Mouse (Mus musculus): ENCODE measurements around the gene Hmx1.

Gene Hmx1

GRCm38 (mm10) chr5:35388491-35389111 is at the start of gene Hmx1:
TSS of gene Hmx1 (plus strand) at chr5:35389108.
- no peak for DNase-seq (ENCODE audit: low read depth, low spot score)

DNA sequence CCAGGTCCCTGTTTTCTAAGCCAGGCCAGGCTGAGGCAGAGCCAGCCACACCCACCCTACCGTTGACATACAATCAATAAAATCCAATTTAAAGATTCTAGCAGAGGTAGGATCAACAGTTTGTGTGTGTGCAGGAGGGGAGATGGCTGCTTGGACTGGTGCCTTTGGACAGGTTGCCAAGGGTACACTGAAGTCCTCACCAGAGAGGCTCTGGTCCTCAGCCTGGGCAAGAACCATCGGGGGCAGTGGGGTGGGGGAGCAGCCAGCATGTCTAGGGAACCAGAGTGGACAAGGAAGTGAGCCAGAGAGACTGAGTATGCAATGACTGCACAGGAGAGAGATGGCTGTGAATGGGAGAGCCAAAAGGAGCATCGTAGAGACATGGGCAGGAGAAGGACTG is 43.8 kb upstream of the Hmx1 start:
- no peak for DNase-seq (ENCODE audit: low read depth, low spot score)

DNA sequence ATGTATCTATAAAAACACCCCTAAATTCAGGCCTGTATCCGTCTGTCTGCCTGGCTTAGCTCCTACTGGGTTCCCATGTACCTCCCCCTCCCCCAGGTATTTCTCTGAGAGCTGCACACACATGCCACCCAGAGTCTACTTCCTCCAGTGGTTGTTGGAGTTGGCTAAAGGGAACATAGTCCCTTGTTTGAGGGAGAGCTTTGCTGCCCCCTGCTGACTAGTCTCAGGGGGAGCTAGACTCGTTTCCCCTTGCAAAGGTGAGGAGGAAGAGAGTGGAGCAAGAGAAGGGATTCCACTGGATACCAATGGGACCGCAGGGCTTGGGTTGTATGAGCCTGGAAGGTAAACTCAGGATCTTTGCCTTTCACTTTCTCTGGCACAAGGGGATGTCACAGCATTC is 40.1 kb upstream of the Hmx1 start:
- no peak for DNase-seq (ENCODE audit: low read depth, low spot score)

- no peak for DNase-seq (ENCODE audit: low read depth, low spot score)
These were observed 31.1 kb upstream of the Hmx1 start for GRCm38 (mm10) chr5:35357544-35358440.

- peak; percentile 58 for DNase-seq (ENCODE audit: low read depth, low spot score)
These were observed 27.2 kb upstream of the Hmx1 start for GRCm38 (mm10) chr5:35361570-35362284.

DNA sequence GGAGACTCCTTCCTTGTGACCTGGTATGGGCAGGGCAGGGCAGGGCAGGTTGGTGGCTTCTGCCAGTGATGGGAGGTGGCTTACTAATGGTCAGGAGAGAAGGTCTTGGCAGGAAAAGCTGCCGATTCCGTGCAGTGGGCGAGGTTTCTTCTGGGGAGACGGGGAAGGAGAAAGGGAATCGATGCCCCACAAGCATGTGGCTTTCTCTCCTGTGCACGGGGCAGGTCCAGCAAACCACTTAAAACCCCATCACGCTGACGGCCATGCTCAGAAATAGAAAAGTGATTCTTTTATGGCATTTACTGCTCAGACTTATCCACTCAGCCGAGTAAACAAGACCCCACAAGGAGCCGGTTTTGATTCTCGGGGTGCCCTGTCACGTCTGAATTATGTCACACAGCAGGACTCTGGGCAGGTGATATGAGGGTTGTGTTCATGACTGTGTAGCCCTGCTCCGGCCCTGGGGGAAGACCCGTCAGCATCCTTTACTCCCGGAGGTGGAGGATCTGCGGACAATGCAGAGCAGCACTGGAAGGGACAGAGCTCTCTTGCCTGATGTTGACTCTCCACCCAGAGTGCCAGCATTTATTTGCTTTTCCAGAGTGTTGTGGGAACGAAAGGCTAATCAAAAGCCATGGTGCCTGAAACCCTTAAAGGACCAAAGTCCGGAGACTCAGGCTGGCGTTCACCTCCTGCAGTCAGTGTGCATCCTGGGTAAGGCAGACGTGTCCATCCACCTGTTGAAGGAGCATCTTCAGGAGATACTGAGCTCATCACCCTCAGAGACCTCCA is 22.5 kb upstream of the Hmx1 start:
- no peak for DNase-seq (ENCODE audit: low read depth, low spot score)

- DNase-seq (ENCODE audit: low read depth, low spot score) = no peak
These were observed 20.0 kb upstream of the Hmx1 start for GRCm38 (mm10) chr5:35368916-35369315.

- DNase-seq (ENCODE audit: low read depth, low spot score) = no peak
These were observed 9.8 kb upstream of the Hmx1 start for GRCm38 (mm10) chr5:35379066-35379465.

DNA sequence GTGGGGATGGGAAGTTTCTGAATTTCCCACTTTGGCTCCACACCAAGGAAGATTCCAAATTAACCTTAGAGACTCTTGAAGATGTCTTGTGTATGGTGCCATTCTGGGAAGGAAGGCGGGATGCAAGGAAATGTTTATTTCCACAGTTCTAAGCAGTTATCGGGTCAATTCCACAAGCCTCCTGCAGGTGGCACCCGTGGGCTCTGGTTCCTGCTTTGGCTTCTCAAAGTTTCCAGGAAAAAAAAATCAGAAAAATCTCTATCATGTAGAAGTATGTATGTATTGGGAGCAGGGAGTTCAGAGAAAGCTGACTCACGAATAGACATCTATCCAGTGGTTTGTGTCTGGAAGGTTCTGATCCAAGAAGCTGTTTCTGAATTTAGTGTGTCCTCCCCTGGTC is 9.1 kb upstream of the Hmx1 start:
- DNase-seq (ENCODE audit: low read depth, low spot score) = peak; percentile 15

DNA sequence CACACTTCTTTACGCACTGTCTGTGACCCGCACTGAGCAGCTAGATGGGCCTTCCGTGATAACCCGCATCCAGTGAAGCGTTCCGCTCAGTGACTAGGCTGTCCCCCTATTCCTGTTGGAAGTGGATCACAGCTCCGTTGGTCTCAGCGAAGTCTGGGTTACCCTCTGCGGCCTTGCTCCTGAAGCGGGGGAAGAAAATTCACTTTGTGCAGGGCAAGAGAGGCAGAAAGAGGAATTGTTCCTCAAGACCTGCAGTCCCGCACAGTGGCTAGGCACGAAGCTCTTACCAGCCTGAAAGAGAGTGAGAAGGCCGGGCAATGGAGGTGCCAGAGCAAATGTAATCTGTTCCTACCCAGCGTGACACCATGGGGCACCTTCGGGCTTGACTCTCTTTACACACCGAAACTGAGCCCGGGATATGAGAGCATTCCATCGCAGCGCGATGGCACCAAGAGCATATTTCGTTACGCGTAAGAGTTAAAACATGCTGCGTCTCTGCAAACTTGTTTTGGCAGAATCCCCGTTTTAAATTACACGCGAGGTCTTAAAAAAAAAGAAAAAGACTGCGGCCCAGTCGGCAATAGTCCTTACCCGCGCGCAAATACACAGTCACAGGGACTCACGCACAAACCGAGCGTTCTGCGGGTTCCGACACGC is 946 bp upstream of the Hmx1 start:
- DNase-seq (ENCODE audit: low read depth, low spot score) = no peak

DNA sequence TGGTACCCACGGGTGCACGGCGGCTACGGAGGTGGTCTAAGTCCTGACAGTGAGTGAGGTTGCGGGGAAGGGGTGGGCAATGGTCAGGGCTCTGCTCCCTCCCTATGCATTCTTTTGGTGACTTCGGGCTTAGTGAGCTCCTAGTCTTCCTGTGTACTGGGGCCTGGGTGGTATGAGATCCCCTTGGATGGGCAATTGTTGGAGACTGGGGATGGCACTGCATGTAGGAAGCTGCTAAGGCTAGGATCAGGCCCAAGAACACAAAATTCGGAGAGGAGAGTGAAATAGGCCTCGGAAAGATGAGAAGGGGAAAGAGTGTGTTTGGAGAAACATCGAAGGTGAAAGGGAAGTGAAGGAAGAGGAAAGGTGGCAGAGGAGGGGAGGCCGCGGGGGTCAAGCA is 533 bp downstream of the Hmx1 start:
- DNase-seq (ENCODE audit: low read depth, low spot score) = no peak

GRCm38 (mm10) chr5:35389915-35390314 is 1.0 kb downstream of the Hmx1 start:
- DNase-seq (ENCODE audit: low read depth, low spot score) = no peak

- no peak for DNase-seq (ENCODE audit: low read depth, low spot score)
These were observed 2.1 kb downstream of the Hmx1 start for GRCm38 (mm10) chr5:35390848-35391655.

DNA sequence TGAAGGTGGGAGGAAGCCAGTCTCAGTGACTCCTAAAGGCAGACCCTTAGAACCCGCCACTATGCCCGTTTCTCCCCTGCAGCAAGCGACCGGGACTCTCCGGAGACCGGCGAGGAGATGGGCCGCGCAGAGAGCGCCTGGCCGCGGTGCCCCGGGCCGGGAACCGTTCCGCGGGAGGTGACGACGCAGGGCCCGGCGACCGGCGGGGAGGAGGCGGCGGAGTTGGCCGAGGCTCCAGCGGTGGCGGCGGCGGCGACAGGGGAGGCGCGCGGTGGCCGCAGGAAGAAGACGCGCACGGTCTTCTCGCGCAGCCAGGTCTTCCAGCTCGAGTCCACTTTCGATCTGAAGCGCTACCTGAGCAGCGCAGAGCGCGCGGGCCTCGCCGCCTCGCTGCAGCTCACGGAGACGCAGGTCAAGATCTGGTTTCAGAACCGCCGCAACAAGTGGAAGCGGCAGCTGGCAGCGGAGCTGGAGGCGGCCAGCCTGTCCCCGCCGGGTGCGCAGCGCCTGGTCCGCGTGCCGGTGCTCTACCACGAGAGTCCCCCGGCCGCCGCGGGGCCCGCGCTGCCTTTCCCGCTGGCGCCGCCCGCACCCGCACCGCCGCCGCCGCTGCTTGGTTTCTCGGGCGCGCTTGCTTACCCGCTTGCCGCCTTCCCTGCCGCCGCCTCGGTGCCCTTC is 2.9 kb downstream of the Hmx1 start:
- no peak for DNase-seq (ENCODE audit: low read depth, low spot score)

DNA sequence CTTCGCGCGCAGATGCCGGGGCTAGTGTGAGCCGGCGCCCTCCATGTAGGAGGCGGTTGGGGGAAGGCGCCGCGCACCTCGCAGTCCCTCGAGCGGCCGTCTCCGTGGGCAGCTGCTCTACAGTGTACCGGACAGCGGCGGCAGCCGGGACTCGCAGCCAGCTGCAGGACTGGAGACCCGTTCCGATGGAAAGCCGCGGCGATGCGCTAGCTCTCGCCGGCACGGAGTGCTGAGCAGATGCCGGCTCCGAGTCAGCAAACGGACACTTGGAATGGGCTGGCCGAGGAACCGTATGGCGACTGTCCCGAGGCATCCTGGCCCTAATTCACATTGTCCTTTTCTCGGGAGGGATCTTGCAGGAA is 3.4 kb downstream of the Hmx1 start:
- DNase-seq (ENCODE audit: low read depth, low spot score) = no peak

DNA sequence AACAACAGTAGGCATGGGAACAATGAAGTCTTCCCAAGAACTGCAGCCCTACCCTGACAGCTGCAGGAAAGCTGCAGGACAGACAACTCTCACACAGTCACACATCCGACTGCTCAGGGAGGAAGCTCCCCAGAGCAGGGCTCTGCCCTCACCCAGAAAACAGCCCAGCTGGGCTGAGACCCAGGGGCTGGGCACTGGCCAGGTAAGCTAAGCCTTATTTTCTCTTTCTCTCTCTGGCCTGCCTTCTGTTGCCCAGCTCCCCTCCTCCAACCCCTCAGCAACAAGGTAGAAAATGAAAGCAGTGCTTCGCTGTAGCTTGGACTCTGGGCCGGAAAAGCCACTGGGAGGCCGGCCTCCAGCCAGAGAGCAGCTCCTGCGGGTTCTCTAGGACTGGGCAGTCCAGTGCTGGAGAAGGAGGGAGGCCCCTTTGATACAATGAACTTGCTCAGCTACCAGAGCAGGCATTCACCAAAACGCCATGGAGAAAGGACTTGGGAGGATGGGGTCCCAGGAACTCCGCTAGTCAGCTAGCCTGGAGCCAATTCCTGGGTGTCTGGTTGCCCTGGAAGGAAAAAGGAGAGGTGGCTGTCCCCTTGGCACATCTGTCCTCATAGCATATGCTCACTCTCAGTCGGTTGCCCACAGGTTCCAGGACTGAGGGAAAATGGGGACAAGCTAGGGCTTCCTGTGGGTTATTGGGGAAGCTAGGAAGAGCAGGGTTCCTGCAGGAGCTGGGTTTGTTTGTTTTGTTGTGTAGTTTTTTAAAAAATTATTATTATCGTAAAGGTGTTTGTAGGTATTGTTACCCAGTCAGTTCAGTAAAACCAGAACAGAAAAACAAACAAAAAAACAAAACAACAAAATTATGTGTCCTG is 6.9 kb downstream of the Hmx1 start:
- no peak for DNase-seq (ENCODE audit: low read depth, low spot score)

DNA sequence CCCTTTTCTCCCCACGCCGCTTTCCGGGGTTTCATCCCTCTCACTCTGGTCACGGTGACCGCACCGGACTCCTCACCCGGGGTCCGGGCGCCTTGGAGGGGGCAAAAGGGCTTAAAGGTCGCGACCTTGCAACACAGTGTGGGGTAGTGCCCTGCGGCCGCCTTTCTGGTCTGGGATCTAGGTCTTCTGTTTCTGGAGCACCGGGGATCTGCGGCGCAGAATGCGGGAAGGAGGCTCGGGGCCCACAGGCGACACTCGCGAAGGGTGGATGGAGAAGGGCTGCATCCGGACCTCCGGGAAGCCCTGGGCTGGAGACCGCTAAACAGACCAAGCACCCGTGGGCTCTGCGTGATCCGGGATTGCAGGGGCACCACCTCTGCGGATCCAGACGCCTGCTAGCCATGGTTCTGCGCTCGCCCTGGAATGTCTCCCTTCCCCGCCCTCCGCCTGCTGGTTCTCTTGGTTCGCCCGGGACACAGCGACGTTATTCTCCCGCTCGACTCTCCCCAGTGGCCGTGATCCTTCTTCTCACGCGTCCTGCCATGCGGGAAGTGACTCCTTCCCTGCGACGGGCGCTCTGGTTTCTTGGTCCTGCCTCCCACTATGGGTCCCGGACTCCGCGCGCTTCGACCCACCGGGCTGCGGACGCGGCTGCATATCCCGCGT is 8.2 kb downstream of the Hmx1 start:
- DNase-seq (ENCODE audit: low read depth, low spot score) = no peak

DNA sequence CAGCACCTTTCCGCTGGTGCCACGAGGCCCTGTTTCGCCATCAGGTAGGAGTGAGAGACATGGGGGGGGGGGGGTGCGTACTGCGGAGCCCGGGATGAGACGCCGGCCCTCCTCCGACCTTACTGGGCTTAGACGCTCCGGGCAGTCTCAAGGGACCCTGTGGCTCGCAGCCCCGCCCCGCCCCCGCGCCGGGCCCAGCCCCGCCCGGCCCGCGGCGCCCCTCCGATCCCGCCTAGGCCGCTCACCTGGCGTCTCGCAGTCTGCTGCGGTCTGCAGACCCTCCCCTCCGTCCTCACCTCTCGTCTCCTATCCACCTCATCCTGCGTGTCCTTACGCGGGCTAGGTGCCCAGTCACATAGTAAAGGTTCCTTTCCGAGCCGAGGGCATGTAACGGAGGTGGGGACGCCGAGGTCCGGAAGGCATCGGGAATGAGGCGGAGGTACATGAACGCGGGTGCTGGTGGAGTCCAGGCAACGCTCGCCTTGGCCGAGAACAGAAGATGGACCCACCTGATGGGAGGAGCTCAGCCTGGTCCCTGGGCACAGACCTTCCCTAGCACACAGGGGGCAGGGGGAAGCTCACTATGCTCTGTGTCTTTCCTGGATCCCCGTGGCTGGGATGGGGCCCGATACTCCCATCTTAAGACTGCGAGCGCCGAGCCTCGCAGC is 8.9 kb downstream of the Hmx1 start:
- no peak for DNase-seq (ENCODE audit: low read depth, low spot score)
